Mouse (Mus musculus): ENCODE results near the gene Slc22a16. TPM values are rescaled to one million over a fixed set of nuclear protein-coding genes. Genes with fewer than 3 reads are reported as not detected.
A peak's percentile ranks its signal among the peaks of the same experiment; 100 is the strongest.
"Not testable (repeated sequence)": the region's sequence is repeated elsewhere in the genome, so short reads cannot be mapped to it uniquely, and the experiment has no call there.

The Slc22a16 gene
- total RNA-seq (2022) = not detected

- no peak for DNase-seq
Measured at GRCm38 (mm10) chr10:40570036-40570435, at the start of gene Slc22a16. TSS of gene Slc22a16 (plus strand) at chr10:40570336.

- DNase-seq = no peak
Measured at GRCm38 (mm10) chr10:40521579-40521978, 48.6 kb upstream of the Slc22a16 start.

- no peak for DNase-seq
Measured at GRCm38 (mm10) chr10:40523312-40523975, 46.7 kb upstream of the Slc22a16 start.

GRCm38 (mm10) chr10:40524032-40524806 lies 45.9 kb upstream of the Slc22a16 start:
- no peak for DNase-seq

GRCm38 (mm10) chr10:40524991-40525390 lies 45.1 kb upstream of the Slc22a16 start:
- no peak for DNase-seq

- DNase-seq = no peak
Measured at GRCm38 (mm10) chr10:40525616-40526155, 44.5 kb upstream of the Slc22a16 start.

GRCm38 (mm10) chr10:40526301-40526761 lies 43.8 kb upstream of the Slc22a16 start:
- DNase-seq = no peak

- DNase-seq = no peak
Measured at GRCm38 (mm10) chr10:40526986-40527385, 43.1 kb upstream of the Slc22a16 start.

GRCm38 (mm10) chr10:40527573-40527972 lies 42.6 kb upstream of the Slc22a16 start:
- no peak for DNase-seq

GRCm38 (mm10) chr10:40528668-40529067 lies 41.5 kb upstream of the Slc22a16 start:
- DNase-seq = no peak

GRCm38 (mm10) chr10:40529617-40530016 lies 40.5 kb upstream of the Slc22a16 start:
- no peak for DNase-seq

- no peak for DNase-seq
Measured at GRCm38 (mm10) chr10:40530661-40531060, 39.5 kb upstream of the Slc22a16 start.

- not testable (repeated sequence) for DNase-seq
Measured at GRCm38 (mm10) chr10:40532586-40532985, 37.5 kb upstream of the Slc22a16 start.

- DNase-seq = no peak
Measured at GRCm38 (mm10) chr10:40541351-40541750, 28.8 kb upstream of the Slc22a16 start.

- DNase-seq = no peak
Measured at GRCm38 (mm10) chr10:40549317-40549716, 20.8 kb upstream of the Slc22a16 start.

GRCm38 (mm10) chr10:40551801-40552200 lies 18.3 kb upstream of the Slc22a16 start:
- no peak for DNase-seq

GRCm38 (mm10) chr10:40565695-40566094 lies 4.4 kb upstream of the Slc22a16 start:
- DNase-seq = not testable (repeated sequence)

- no peak for DNase-seq
Measured at GRCm38 (mm10) chr10:40575912-40576634, 5.9 kb downstream of the Slc22a16 start.

- DNase-seq = no peak
Measured at GRCm38 (mm10) chr10:40583584-40584255, 13.6 kb downstream of the Slc22a16 start.

GRCm38 (mm10) chr10:40592186-40592585 lies 22.1 kb downstream of the Slc22a16 start:
- DNase-seq = no peak

- DNase-seq = peak; percentile 21
Measured at GRCm38 (mm10) chr10:40597177-40597576, 27.0 kb downstream of the Slc22a16 start.

GRCm38 (mm10) chr10:40604706-40605394 lies 34.7 kb downstream of the Slc22a16 start:
- DNase-seq = no peak
